Mouse (Mus musculus): ENCODE measurements around the gene Dact1.

DNA sequence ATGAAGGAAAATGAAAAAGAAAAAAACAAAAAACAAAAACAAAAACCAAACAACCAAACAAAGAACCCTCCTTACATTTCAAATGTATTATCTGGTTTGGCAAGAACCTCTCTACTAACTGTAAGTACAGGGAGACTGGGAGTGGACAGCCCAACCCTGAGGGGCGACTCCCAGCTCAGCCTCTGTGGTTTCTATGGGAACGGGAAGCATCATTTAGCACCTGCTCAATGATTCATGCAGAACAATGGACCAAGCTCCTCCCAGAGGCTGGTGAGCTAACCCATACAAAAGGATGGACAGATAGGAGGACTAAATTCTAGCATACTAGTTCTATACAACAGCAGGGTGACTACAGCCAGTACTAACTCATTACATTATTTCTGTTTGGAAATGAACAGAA lies 40.4 kb downstream of the Dact1 start:
- TF ChIP-seq TAL1 (IDR thresholded peaks at IDR 0.05; ENCODE audit: low read length), result no peak
- TF ChIP-seq GATA1 (IDR thresholded peaks at IDR 0.05; ENCODE audit: low read length), result no peak
